ENCODE assay signal across 22 mouse cellular contexts in genomic region chr2:130540266-130540665, GRCm38 (mm10). TPM values are rescaled to one million over a fixed set of nuclear protein-coding genes. Genes with fewer than 3 reads are reported as not detected.
DNase-seq lines count a peak whose midpoint lies in the region; TF ChIP-seq lines count a peak whose summit lies in the region.
"Had no signal": no experiment of that assay in that cellular context is flagged by ENCODE, and none has a peak within 500 bp of the region (broad histone marks: within the 10 kb centered on the region; RNA-seq: fewer than 3 reads in every experiment).

No protein-coding gene starts in this region.

- no peak for TF ChIP-seq CTCF in bone marrow, adult 2 months (IDR thresholded peaks at IDR 0.05; ENCODE audit: control insufficient read depth, insufficient read depth, low read length)

- intact Hi-C loops in left cerebral cortex, postnatal 4 days (cut with DNase I): no loop called here

- H3K4me1 ChIP-seq in bone marrow, adult 2 months (ENCODE audit: control insufficient read depth, insufficient read depth, low read length): peaks cover 10% of the 10 kb centered on the region
- H3K4me1 ChIP-seq: embryonic facial prominence, embryonic 13.5 days; heart, embryonic 15.5 days; hindbrain, embryonic 15.5 days; limb, embryonic 12.5 days; midbrain, embryonic 13.5 days; stomach, embryonic 15.5 days had no signal

- H3K27ac ChIP-seq in bone marrow, adult 2 months (ENCODE audit: control insufficient read depth, insufficient read depth, low read depth, low read length, poor library complexity): peak overlapping the region; percentile 54
- H3K27ac ChIP-seq: embryonic facial prominence, embryonic 13.5 days; heart, embryonic 15.5 days; hindbrain, embryonic 15.5 days; limb, embryonic 12.5 days; liver, embryonic 15.5 days; midbrain, embryonic 13.5 days; stomach, embryonic 15.5 days had no signal

- H3K4me3 ChIP-seq in bone marrow, adult 2 months (replicated peaks; ENCODE audit: control insufficient read depth, low read depth, low read length): no peak overlapping the region
- H3K4me3 ChIP-seq: embryonic facial prominence, embryonic 13.5 days; heart, embryonic 15.5 days; hindbrain, embryonic 15.5 days; limb, embryonic 12.5 days; liver, embryonic 15.5 days; midbrain, embryonic 13.5 days; stomach, embryonic 15.5 days had no signal

- no peak for TF ChIP-seq POLR2A in bone marrow, adult 2 months (IDR thresholded peaks at IDR 0.05; ENCODE audit: borderline replicate concordance, control insufficient read depth, low read depth, low read length)

- 29% methylated on average over 9 of the region's 9 CpGs for WGBS in bone marrow, adult 2 months

- DNase-seq in lung, postnatal 4 days: peak; percentile 6 to 27
- DNase-seq in lung, postnatal 36 days: no peak
- DNase-seq in naive thymus-derived CD4-positive, alpha-beta T cell, adult 2 months (ENCODE audit: low read depth): peak; percentile 30
- peak; percentile 78 for DNase-seq in thymus, postnatal 25 days
- DNase-seq in layer of hippocampus, adult 18-20 months (ENCODE audit: low spot score in 2 of 2): no peak
- DNase-seq in adrenal gland, postnatal 36 days: no peak
- DNase-seq in left cerebral cortex, postnatal 4 days: no peak
- DNase-seq: heart, adult 11 months; kidney, adult 9 months; lung, postnatal 14 days; right cerebral cortex, postnatal 14 days had no signal

RNA-seq across cellular contexts. Expression of gene Mrps26, which starts 23.3 kb away (rescaled TPM):
- polyA plus RNA-seq in bone marrow, adult 2 months (2011; ENCODE audit: insufficient read depth, insufficient read length, low replicate concordance, missing spikeins): 33.2 and 57.4 TPM in 2 replicates
- 10 to 100 TPM; 81.6 to 85.7 TPM for total RNA-seq in layer of hippocampus, adult 18-20 months (2021)
- 10 to 100 TPM; 56.5 to 70.3 TPM for total RNA-seq in adrenal gland, postnatal 36 days (2021)
- total RNA-seq in left cerebral cortex, postnatal 4 days (2021): 10 to 100 TPM; 56.6 to 60.0 TPM

RNA-seq across cellular contexts. Expression of gene Oxt, which starts 35.7 kb away (rescaled TPM):
- not detected in 2 replicates for polyA plus RNA-seq in bone marrow, adult 2 months (2011; ENCODE audit: insufficient read depth, insufficient read length, low replicate concordance, missing spikeins)
- total RNA-seq in layer of hippocampus, adult 18-20 months (2021): not detected
- not detected for total RNA-seq in adrenal gland, postnatal 36 days (2021)
- 1 to 10 TPM in 1 of 2 experiments, under 1 TPM in 1; 0.88 to 1.0 TPM for total RNA-seq in left cerebral cortex, postnatal 4 days (2021)
- total RNA-seq: gastrocnemius, adult 18-20 months; left cerebral cortex, adult 18-20 months had no signal
- polyA plus RNA-seq: embryonic facial prominence, embryonic 13.5 days; heart, embryonic 15.5 days; hindbrain, embryonic 15.5 days; large intestine, adult 2 months; limb, embryonic 12.5 days; liver, embryonic 15.5 days; midbrain, embryonic 13.5 days; stomach, embryonic 15.5 days had no signal

RNA-seq across cellular contexts. Expression of gene Avp, which starts 42.1 kb away (rescaled TPM):
- not detected in 2 replicates for polyA plus RNA-seq in bone marrow, adult 2 months (2011; ENCODE audit: insufficient read depth, insufficient read length, low replicate concordance, missing spikeins)
- 1 to 10 TPM; 1.4 to 1.5 TPM for total RNA-seq in layer of hippocampus, adult 18-20 months (2021)
- not detected for total RNA-seq in adrenal gland, postnatal 36 days (2021)
- 10 to 100 TPM in 1 of 2 experiments, 1 to 10 TPM in 1; 2.1 to 21.1 TPM for total RNA-seq in left cerebral cortex, postnatal 4 days (2021)
- total RNA-seq: gastrocnemius, adult 18-20 months had no signal
- polyA plus RNA-seq: embryonic facial prominence, embryonic 13.5 days; heart, embryonic 15.5 days; hindbrain, embryonic 15.5 days; large intestine, adult 2 months; limb, embryonic 12.5 days; liver, embryonic 15.5 days; midbrain, embryonic 13.5 days; stomach, embryonic 15.5 days had no signal

Comparison
In these comparisons a context has a peak if more than half of its experiments do, and no peak if none do; other contexts are left out.
1. DNase-seq: peak in lung, postnatal 4 days (2 of 2), naive thymus-derived CD4-positive, alpha-beta T cell, adult 2 months (single experiment) and thymus, postnatal 25 days (single experiment); none in lung, postnatal 36 days (single experiment), layer of hippocampus, adult 18-20 months (0 of 2), adrenal gland, postnatal 36 days (0 of 2) and left cerebral cortex, postnatal 4 days (single experiment).